Mouse (Mus musculus) embryonic fibroblast, embryonic 13.5 days (primary cell): Measurements from ENCODE around the gene Npff.

Experiments used
- CTCF ChIP-seq: IDR thresholded peaks from 2 replicates; pipeline ENCODE4 v1.5.1; 2011; ENCODE audit warnings: mild to moderate bottlenecking, control low read depth, low read length, moderate library complexity, borderline replicate concordance; ENCODE audit not compliant: insufficient read depth
- POLR2A ChIP-seq: IDR thresholded peaks from 2 replicates; pipeline ENCODE4 v1.6.1; 2011; ENCODE audit warnings: low read depth, mild to moderate bottlenecking, control low read depth, low read length, moderate library complexity

DNA sequence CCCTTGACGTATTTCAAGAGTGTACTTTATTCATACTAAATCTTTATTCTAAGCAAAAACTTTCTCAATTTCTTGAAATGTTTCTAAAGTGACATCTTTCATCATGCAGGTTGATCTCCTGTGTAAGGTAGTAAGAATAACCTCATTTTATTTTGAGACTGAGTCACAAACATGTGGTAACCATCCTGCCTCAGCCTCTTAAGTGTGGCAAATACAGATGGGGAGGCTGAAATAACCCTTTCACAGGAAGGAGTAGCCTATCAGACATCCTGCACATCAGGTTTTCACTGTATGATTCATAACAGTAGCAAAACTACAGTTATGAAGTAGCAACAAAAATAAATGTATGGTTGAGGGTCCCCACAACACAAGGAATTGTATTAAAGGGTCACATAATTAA lies 30.8 kb upstream of the Npff start:
- no peak for TF ChIP-seq CTCF
- no peak for TF ChIP-seq POLR2A
